Mouse (Mus musculus) naive thymus-derived CD4-positive, alpha-beta T cell, adult 2 months (primary cell): Measurements from ENCODE around the gene Snx15.
"Not testable (repeated sequence)": the region's sequence is repeated elsewhere in the genome, so short reads cannot be mapped to it uniquely, and the experiment has no call there.

Source experiments
- DNase-seq: peaks from one replicate; pipeline ENCODE4 v3.0.0-alpha.2; 2011; ENCODE audit warnings: low read depth

The Snx15 gene

DNA sequence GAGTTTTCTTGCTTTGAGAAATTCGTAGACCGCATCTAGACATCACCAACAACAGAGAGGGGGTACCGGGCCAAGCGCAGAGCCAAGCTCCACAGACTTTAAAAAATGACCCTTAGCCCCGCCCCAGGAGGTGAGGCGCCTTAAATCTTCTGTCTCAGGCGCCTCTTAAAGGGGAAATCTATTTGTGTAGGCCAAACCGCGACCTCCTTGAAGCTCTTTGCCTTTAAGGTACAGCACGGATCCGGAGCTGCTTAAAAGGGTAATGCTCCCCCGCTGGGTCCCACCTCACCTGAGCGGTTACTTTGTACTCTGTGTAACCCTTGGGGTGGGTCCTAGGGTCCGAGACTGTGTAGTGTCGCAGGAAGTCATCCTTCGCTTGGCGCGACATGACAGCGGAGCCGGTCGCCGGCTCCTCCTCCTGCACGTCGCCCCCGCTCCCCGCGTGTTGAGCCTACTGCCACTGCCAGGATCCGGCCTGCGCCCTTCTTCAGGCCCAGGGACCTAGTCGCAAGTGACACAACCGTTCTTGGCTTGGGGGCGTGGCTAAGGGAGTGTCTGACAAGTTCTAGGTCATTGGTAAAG, at the start of gene Snx15:
Gene Snx15, minus strand, starts transcription at position 545 of the 582 bp plus-strand sequence.
- DNase-seq, result peak; percentile 98

DNA sequence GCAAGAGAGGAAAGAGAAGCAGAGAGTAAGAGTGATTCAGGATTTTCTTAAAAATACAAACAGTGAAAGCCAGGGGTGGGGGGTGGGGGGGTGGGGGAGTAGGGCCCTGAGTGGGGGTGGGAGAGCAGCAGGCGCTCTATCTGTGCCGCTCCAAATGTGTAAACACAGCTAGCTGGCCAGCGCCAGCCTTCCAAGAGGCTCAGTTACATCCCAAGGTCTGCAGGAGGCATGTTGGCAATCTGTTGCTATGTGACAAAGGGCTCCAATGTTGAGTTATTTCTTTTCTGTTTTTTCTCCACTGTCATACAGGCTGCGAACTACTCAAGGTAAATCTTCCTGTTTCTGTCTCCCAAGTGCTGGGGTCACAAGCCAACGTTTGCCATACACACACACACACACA, 46.7 kb upstream of the Snx15 start:
- no peak for DNase-seq

DNA sequence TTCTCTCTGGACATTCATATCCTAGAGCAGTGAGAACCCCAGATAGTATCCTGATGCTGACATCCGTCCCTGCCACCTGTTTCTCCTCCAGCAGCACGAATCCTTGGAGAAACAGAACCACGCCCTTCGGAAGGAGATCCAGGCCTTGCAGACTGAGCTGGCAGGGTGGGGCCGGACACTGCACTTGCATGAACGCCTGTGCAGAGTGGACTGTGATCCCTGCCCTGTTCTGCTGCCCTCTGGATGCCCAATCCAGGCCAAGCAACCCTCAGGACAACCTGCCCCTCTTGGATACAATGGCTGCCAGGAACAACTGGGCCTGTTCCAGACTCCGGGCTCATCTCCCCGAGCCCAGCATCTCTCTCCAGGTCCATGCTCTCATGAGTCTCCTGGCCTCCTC, 43.1 kb upstream of the Snx15 start:
- DNase-seq, result no peak

DNA sequence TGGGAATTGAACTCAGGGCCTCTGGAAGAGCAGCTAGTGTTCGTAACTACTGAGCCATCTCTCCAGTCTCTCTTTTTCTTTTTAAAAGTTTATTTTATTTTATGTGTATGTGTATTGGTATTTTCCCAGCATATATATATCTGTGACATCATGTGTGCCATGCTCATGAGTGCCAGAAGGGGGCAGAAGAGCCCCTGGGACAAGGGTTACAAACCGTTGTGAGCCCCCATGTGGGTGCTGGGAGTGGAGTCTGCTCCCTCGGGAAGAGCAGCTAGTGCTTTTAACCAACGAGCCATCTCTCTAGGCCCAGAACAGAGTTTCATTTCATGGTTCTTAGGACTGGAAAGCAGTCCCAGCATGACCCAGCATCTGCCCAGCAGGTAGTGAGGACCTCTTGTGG, 38.6 kb upstream of the Snx15 start:
- DNase-seq, result peak; percentile 11

DNA sequence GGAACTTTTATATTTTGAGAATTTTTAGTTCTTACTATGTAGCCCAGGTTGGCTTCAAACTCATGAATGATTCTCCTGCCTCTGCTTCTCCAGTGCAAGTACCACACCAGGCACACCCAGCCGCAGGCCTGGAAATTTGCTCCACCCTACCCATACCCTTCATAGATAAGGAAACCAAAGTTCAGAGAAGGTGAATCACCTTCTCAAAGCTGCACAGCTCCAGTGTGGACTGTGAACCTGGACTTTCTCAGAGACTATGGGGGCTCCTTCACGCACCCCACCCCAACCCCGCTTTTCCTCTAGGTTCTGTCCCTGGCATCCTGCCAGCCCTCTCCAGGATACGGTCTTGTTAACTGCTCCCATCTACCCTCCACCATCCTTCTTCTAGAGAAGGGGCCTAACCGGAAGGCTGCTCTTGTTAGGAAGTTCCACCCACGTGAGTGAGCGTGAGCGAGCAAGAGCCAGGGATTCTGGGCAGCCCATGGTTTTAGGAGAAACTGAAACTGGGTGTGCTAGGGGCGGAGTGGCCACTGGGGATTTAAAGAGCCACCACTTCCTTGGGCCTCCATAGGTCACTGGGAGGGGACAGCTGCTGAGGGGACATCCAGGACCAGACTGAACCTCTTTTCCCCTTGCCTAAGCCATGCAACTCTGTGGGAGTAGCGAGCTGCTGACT, 35.9 kb upstream of the Snx15 start:
- no peak for DNase-seq

DNA sequence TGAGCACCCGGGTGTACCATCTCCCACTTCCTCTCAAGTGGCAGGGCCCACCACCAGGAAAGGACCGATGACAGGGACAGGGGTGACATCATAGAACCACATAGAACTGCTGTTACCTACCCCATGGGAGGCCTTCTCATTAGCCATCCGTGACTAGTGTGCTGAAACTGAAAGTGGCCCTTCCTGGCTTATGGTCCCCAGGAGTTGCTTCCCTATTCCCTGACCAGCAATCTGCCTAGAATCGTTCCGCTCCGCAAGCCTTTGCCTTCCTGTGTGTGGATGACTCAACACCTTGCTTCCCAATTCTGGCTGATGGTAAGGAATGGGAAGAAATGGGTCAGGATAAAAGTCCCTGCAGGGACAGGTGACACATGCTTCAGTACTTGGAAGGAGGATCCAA, 29.1 kb upstream of the Snx15 start:
- DNase-seq, result no peak

DNA sequence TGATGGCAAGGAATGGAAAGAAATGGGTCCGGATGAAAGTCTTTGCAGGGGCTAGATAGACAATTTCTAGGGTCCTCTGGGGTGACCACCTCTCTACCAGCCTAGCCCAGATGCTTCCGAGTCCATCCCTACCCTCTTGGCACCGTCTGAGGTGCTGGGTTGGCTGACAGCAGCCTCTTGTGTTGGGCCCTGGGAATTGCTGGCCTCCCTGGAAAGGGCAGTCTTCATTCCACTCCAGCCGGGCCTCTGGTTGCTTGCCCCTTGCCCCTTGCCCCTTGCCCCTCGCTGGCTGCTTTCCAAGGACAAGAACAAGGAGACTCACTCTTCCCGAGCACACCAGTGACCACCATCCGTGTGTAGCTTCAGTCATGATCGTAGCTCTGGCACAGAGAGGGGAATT, 28.3 kb upstream of the Snx15 start:
- DNase-seq, result no peak

DNA sequence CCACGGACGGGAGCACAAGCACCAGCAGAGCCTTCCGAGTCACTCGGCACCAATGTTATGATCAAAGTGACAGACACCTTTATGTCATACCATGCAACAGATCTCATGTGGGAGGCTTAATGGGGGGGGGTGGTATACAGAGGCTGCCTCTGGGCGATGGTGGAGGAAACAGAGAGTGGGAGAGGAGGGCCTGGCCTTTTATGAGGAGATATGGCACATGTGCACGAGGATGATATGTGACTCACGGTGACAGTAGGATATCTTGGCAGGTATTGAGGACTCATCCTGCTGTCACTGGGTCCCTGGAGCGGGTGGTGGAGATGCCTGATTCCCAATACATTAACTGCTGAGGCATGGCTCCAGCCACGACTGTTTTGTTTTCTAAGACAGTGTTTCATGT, 27.1 kb upstream of the Snx15 start:
- no peak for DNase-seq

DNA sequence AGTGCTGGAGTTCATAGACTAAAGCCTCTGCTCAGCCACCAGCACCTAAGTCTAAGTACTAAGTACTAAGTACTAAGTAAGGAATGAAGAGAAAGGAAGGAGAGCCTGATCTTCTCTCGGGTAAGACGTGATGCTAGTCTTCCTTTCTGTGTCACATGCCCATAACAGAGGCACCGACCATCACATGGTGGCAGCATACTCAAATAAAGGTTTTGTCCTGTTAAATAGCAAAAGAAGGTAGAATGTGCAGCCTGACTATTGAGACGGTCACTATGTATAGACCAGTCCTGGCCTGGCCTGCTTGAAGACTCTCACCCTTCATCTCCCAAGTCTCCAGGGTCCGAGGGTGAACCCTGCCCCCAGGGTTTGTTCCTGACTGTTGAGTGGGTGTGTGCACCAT, 16.7 kb upstream of the Snx15 start:
- DNase-seq, result no peak

DNA sequence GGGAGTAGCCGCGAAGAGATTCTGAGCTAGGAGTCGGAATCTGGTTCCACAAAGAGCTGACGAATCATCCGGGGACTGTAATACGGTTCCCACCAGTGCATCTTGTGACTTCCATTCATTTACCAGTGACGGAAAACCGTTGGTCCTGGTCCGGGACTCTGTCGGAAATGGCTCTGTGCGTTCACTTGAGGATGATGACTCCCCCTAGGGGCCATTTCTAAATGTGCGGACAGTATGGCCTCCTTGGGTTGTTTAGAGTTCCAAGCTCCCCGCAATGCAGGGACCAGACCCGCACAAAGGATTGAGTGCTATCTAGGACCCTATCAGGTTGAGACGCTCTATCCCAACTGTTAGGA, 13.3 kb upstream of the Snx15 start, which contains the start of gene Arl2:
Gene Arl2, minus strand, starts transcription at position 155 of the 356 bp plus-strand sequence.
- peak; percentile 94 for DNase-seq

DNA sequence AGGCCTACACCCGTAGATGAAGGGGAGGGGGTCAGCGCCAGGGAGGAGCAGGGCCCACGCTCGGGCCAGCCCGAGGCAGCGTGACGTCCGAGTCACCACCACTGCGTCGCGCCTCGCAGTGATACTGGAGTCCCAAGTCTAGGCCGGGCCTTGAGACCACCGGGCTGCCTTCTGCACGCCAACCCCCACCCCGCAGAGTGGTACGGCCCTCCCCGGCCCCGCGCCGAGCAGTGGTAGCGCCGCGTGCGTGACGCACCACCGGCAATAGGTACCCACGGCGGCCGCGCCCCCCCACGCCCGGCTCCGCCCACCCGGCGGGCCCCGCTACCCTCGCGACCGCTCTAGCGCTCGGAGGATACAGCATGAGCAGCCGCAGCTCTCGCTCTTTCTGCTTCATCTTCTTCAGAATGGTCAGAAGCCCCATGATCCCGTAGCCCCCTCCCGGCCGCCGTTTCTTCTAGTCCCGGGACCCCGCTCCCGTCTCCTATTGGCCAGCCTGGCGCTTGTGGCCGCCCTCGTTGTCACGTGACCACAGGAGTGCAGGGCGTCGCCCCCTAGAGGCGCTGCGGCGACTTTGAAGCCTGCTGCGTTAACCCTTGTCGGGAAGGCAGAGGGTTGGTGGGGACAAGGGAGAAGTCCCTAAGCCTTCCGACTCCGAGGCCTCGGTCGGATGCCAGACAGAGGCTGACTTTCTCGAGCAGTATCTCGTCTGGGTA, 12.7 kb upstream of the Snx15 start, which contains the start of gene Batf2:
Gene Batf2, plus strand, starts transcription at position 306 of the 716 bp plus-strand sequence.
- peak; percentile 97 for DNase-seq

DNA sequence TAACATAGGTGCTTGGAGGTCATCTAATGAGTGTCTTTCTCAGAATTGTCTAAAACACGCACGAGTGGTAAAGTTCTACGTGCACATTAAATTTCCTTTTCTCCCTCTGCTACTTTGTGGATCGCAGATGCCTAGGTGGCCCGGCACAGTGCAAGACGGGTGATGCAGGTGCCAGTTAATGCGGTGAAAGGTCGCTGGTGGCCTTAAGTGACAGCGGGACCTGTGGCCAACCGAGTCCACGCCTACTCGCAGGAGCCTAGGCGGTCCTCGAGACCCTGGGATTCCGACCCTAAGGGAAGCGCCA, 12.2 kb upstream of the Snx15 start:
- no peak for DNase-seq

DNA sequence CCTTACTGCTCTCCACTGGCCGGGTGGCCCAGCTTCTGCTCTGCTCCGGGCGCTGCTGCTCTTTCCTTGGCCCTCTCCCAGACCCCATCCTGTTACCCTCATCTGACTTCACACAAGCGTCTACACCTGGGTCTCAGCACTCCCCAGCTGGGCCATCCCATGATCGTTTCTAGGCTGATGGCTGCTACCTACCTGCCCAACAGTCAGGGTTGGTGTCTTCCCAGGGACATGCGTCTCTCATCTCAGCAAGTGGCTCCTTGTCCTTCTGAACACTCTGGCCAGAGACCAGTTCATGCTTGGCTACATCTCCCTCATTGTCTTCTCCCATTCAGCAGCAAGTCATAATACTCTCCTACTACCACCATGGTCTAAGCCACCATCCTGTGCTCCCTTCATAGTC, 11.6 kb upstream of the Snx15 start:
- DNase-seq, result peak; percentile 30

DNA sequence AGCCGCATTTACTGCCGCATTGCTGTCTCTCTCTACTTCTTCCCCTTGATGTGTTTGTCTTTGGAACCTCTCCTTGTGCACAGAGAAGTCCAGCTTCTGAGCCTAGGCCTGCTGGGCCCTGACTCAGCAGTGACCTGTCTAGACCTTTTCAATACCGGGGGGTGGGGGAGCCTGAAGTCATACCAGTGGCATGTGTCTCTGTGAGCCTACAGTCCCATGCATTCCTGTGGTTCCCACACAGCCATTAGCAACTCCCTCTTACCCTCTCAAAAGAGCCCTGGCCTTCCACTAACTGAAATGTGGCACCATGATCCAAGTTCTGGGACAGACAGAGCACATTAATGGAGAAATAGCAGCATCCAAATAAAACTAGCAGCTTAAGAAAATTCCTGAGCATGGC, 8.3 kb upstream of the Snx15 start:
- DNase-seq, result no peak

DNA sequence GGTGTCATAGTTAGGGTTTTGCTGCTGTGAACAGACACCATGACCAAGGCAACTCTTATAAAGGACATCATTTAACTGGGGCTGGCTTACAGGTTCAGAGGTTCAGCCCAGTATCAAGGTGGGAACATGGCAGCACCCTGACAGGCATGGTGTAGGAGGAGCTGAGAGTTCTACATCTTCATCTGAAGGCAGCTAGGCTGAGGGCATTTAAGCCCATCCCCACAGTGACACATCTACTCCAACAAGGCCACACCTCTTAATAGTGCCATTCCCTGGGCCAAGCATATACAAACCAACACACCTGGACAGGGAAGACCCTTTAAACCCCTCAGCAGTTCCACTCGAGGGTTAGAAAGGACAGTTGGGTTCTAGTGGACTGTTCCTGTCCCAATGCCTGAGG, 5.1 kb upstream of the Snx15 start:
- DNase-seq, result not testable (repeated sequence)

DNA sequence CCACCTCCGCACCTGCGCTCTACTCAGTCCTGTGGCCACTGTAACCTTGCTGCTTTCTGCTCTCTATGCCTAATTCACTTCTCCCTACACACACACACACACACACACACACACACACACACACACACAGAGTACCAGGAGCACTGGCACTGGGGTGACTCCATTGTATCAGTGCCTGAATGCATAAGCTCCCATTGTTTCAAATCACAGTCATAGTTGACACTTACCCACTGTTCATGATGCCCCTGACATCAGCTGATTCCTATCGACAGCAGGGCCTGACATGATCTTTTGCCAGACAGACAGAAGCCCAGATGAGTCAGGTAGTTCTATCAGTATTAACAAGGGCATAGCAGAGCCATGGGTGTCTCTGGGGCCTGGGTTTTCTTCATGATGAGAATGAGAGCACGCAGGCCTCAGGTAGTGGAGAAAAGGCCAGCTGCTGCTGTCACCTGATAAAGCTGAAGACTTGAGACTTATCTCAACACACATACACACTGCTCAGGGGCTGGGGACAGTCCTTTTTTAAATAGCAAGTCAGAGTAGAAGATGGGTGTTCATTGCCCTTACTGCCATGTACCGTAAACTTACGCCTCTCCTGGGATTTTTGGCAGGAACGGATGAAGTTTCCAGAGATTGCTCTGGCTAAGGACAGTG, 4.2 kb upstream of the Snx15 start:
- DNase-seq, result no peak

DNA sequence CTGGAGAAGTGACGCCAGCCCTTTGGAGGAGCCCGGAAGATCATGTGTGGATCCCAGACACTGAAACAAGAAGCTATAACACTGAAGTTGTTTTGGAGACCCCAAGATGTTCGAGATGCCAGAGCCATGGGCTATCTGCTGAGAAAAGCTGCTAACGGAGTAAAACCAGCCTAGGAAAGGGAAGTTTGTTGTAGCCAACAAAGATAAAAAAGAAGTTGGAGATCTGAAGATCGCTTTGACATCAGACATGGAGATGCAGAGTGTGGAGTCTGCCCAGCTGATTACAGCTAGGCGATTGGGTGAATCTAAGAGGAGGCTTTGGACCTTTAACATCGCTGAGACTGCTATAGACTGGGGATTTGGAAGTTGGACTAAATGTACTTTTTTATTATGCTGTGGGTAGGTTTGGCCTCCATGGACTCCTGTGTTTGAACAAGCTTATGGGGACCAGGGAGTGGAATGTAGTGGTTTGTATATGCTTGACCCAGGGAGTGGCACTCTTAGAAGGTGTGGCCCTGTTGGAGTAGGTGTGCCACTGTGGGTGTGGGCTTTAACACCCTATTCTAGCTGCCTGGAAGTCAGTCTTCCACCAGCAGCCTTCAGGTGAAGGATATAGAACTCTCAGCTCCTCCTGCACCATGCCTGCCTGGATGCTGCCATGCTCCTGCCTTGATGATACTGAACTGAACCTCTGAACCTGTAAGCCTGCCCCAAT, 2.5 kb upstream of the Snx15 start:
- not testable (repeated sequence) for DNase-seq

DNA sequence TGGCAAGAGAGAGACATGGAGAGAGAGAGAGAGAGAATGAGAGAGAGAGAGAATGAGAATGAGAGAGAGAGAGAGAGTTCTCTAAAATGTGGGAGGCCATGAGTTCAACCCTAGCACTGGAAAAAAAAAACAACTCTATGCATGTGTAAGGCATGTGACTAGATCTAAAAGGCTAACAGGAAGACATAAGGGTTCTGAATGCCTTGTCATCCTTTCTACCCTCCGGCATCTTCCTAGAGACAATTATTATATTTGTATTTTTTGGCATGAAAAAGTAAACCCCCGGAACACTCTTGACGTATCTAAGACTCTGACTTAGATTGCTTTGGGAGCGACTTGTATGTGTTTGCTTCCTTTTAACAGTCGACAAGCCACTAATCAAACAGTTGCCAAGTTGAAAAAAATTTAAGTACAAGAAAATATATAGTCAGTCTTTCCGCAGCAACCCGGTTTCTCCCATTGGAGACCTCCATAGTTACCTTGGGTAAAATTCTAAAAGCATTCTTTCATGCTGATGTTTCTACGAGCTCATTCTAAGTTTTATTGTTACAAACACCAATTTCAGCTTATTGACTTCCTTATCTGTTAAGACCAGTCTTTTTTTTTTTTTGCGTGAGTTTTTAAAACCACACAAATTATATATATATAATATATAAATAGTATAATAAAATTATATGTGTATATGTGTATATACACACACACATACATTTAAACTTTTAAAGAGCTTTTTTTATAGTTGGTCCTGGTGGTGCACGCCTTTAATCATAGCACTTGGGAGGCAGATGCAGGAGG, 1.1 kb downstream of the Snx15 start:
- peak; percentile 32 for DNase-seq

DNA sequence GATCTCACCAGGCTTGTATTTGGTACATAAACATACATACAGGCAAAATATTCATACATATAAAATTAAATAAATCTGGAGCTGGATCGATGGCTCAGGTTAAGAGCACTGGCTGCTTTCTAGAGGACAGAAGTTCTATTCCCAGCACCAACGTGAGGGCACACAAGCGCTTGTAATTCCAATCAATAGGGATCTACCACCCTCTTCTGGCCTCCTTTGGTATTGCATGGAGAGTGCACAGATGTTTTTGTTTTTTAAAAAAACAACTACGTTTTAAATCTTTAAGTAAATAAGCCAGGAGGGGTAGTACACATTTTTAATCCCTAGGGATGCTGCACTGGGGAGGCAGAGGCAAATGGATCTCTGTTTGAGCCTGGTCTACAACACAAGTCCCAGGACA, 1.8 kb downstream of the Snx15 start:
- peak; percentile 90 for DNase-seq

DNA sequence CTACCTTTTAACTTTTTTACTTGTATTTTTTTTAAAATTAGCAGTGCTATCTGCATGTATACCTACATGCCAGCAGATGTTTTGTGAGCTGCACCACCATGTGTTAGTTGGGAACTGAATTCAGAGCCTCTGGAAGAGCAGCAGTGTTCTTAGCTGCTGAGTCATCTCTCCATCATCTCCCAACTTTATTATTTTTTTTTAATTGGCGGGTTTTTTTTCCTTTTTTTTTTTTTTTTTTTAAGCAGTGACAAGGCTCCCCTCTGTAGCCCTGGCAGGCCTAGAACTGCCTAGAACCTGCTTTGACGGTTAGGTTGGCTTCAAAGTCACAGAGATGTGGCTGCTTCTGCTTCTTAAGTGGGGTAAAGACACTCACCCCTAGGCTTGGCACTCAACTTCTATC, 3.2 kb downstream of the Snx15 start:
- no peak for DNase-seq

DNA sequence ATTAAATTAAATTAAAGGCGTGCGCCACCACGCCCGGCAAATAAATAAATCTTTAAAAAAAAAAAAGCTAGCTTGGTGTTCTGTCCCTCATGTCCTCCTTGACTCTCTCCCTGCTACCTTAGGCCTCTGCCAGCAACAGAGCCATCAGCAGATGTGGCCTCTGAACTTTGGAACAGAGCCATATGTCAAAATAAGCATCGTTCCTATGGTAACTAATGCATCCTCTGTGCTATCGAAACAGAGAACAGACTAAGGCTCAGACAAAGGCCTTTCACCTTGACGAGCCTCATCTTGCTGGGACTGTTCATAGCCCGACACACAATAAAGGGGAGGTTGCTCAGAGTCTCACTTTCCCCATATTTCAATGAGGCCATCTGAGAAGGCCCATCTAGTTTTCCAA, 4.8 kb downstream of the Snx15 start:
- no peak for DNase-seq

DNA sequence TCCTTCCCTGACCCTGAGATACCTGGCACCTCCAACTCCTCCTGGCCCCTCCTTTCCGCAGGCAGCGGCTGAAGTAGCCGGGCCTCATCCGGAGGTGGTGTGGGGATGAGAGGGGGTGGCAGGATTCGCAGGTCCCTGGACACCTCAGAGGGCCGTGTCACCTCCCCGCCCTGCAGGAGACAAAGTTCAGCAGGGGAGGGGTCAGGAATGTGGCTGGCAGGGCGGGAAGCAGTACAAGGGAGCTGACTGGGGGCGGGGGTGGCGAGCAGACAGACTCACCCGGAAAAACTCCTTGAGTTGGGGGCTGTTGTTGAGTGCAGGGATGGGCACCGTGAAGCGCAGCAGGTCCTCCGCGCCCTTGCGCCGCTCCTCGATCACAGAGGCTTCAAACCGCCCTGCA, 6.3 kb downstream of the Snx15 start:
- DNase-seq, result no peak
